In genomic region chr15:50361334-50361733, GRCm38 (mm10) we compare ENCODE assay signal across 10 mouse cellular contexts.
DNase-seq lines count a peak whose midpoint lies in the region; ATAC-seq and TF ChIP-seq lines count a peak whose summit lies in the region.
"Had no signal": no experiment of that assay in that cellular context is flagged by ENCODE, and none has a peak within 500 bp of the region (broad histone marks: within the 10 kb centered on the region; RNA-seq: fewer than 3 reads in every experiment).

No protein-coding gene starts in this region.

- DNase-seq in lung, postnatal 36 days = peak; percentile 3
- no peak for DNase-seq in lung, adult 2 months
- DNase-seq in c-Kit-positive CD71-positive TER-119-positive erythroid progenitor cells, embryonic 14.5 days (ENCODE audit: low spot score) = peak; percentile 12
- DNase-seq in thymus, postnatal 25 days = peak; percentile 22
- no peak for DNase-seq in right cerebral cortex, postnatal 36 days (ENCODE audit: low spot score in 2 of 2)
- DNase-seq: cerebellum, adult 9-11 months; midbrain, embryonic 14.5 days had no signal

- H3K4me1 ChIP-seq in lung, adult 2 months (ENCODE audit: control insufficient read depth, insufficient read depth, low read length) = peaks cover 5% of the 10 kb centered on the region; the same call in 1 of the 2 replicates
- H3K4me1 ChIP-seq in hindbrain, embryonic 16.5 days (ENCODE audit: control insufficient read depth, insufficient read depth, low read depth, low read length) = no peaks in the 10 kb centered on the region
- H3K4me1 ChIP-seq: intestine, embryonic 15.5 days had no signal

- no peak overlapping the region for H3K9ac ChIP-seq in hindbrain, embryonic 16.5 days (ENCODE audit: low read depth, low read length)
- H3K9ac ChIP-seq: intestine, embryonic 15.5 days had no signal

- H3K36me3 ChIP-seq in macrophage (ENCODE audit: inconsistent target) = no peaks in the 10 kb centered on the region
- H3K36me3 ChIP-seq in hindbrain, embryonic 16.5 days (ENCODE audit: control insufficient read depth, insufficient read depth, low read length) = no peaks in the 10 kb centered on the region
- H3K36me3 ChIP-seq: intestine, embryonic 15.5 days had no signal

- H3K4me3 ChIP-seq in lung, adult 2 months (replicated peaks; ENCODE audit: extremely low read depth, low read depth, low read length) = no peak overlapping the region
- H3K4me3 ChIP-seq in macrophage (ENCODE audit: inconsistent target) = peak overlapping the region; percentile 26
- no peak overlapping the region for H3K4me3 ChIP-seq in hindbrain, embryonic 16.5 days (ENCODE audit: low read length)
- H3K4me3 ChIP-seq: intestine, embryonic 15.5 days had no signal

- WGBS in lung, adult 2 months = 44% methylated on average over 8 of the region's 8 CpGs
- 2% methylated on average over 8 of the region's 8 CpGs for WGBS in macrophage (ENCODE audit: missing documents)
- WGBS in hindbrain, embryonic 16.5 days = 84% methylated on average over 8 of the region's 8 CpGs

- no peak for TF ChIP-seq POLR2A in lung, adult 2 months (IDR thresholded peaks at IDR 0.05; ENCODE audit: borderline replicate concordance, extremely low read depth, low read depth, low read length)

- H3K4me2 ChIP-seq in hindbrain, embryonic 16.5 days (ENCODE audit: low read length) = no peak overlapping the region
- H3K4me2 ChIP-seq: intestine, embryonic 15.5 days had no signal

- TF ChIP-seq CTCF in lung, adult 2 months (IDR thresholded peaks at IDR 0.05; ENCODE audit: insufficient read depth, low read length) = no peak

- peak overlapping the region; percentile 82 for H3K27ac ChIP-seq in macrophage
- H3K27ac ChIP-seq in hindbrain, embryonic 16.5 days (ENCODE audit: low read depth, low read length) = no peak overlapping the region
- H3K27ac ChIP-seq: intestine, embryonic 15.5 days had no signal

- H3K9me3 ChIP-seq in hindbrain, embryonic 16.5 days (ENCODE audit: control insufficient read depth, low read length) = no peaks in the 10 kb centered on the region
- H3K9me3 ChIP-seq: intestine, embryonic 15.5 days had no signal

- no peaks in the 10 kb centered on the region for H3K27me3 ChIP-seq in hindbrain, embryonic 16.5 days (replicated peaks; ENCODE audit: control insufficient read depth, insufficient read depth, low read length)
- H3K27me3 ChIP-seq: intestine, embryonic 15.5 days had no signal

- ATAC-seq in hindbrain, embryonic 16.5 days = no peak
- ATAC-seq: intestine, embryonic 15.5 days had no signal

- no peaks in the 10 kb centered on the region for H3K79me2 ChIP-seq in macrophage (ENCODE audit: inconsistent target)

Comparison
In these comparisons a context has a peak if more than half of its experiments do, and no peak if none do; other contexts are left out.
1. DNase-seq: peak in lung, postnatal 36 days (single experiment), c-Kit-positive CD71-positive TER-119-positive erythroid progenitor cells, embryonic 14.5 days (single experiment) and thymus, postnatal 25 days (single experiment); none in lung, adult 2 months (single experiment) and right cerebral cortex, postnatal 36 days (0 of 2).